Mouse (Mus musculus): Measurements from ENCODE around the gene Ehf. TPM values are rescaled to one million over a fixed set of nuclear protein-coding genes. Genes with fewer than 3 reads are reported as not detected.

Gene Ehf
- total RNA-seq, 2 experiments from 2014 or later: not detected

DNA sequence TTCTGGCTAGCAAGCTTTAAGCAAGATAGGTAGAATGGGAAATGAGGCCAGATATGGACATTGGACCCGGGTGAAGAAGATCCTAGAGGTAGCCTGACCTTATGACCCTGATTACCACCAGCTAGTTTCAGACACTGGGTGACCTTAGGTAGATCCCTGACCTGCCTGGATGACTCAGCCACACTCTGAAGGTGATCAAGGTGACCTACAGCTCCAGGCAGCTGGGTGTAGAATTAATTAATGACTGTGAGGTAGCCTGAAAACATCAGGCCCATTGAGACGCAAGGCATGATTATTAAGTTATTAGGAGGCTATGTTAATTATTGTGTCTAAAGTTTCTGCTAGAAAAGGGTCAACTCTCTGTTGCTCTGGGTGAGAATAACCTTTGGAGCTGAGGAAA is 82.2 kb downstream of the Ehf start:
- DNase-seq: no peak
- intact Hi-C loops (cut with DNase I): no loop called here

DNA sequence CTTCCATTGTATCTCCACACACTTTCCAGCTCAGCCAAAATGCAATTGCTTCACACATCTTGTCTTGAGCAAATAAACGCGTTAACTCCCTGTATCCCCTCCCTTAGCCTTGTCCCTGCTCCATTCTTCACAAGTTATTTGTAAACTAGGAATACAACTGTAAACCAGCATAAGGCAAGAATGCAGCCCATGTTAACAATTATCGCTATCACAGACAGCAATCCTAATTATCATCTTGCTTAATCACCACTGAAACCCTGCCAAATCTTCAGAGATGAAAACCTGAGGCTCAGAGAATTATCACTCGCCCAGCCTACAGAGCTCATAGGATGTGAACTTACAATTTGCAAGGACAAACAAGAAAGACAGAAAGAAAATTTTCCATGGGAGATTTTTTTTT is 84.8 kb downstream of the Ehf start:
- DNase-seq: no peak
- intact Hi-C loops (cut with DNase I): no loop called here

DNA sequence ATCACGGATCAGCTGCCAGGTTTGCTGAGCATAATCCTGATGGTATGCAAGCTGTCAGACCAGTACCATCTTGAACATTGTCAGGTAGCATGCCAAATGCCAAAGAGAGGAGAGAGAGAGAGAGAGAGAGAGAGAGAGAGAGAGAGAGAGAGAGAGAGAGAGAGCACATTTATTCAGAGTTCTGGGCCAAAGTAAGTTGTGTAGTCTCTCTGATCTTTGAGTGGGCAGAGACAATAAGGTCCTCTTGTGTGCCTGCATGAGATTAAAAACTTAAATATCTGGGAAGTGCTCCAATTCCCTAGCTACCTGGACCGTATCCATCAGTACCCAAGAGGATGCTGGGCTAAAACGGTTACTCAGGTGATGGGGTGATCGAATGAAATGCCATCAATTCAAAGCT is 87.3 kb downstream of the Ehf start:
- no peak for DNase-seq
- intact Hi-C loops (cut with DNase I): no loop called here

DNA sequence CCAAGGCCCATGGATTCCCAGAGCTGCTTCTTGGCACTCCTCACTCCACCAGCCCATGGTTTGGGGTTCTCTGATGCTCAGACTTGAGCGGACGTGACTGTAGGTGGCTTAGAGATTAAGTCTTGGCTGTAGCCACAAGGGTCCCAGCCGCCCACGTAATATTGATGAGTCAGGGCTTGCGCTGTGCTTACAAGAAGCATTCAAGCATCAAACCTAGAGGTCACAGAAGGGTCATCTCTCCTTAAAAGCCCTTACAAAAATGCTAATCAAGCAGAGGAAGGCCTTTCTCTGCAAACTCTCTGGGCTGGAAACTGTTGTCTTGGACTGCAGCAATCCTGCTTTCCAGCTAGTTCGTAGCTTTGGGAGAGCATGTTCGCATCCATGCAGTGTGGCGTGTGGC is 88.2 kb downstream of the Ehf start:
- intact Hi-C loops (cut with DNase I): no loop called here
- DNase-seq: no peak

DNA sequence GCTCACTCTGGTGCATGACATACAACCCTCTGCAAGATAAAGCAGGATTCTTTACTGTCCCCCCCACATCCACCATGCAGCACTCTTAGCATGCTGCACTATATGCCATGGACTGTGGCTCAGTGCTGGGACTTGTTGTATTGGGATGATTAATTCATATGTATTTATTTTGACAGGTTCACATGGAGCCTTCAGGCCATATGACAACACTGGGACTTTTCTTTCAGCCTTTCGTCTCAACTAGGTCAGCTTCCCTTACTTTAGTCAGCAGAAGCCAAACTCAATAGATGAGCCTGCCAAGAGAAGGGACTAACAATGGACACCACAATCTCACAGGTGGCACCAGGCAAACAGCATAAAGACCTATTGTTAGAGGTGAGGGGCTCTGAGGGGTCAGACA is 89.5 kb downstream of the Ehf start:
- intact Hi-C loops (cut with DNase I): no loop called here
- no peak for DNase-seq

Other genes with a start within 250 kb of the Ehf start
- 100 to 1,000 TPM; 159 to 208 TPM for gene Pdhx, start 229.8 kb downstream of the Ehf start, total RNA-seq (2021)
- gene Apip, start 229.6 kb downstream of the Ehf start, total RNA-seq (2021): 10 to 100 TPM; 76.3 to 78.8 TPM
- not detected for gene Elf5, start 108.4 kb upstream of the Ehf start, total RNA-seq (2021)
- gene Cat, start 181.9 kb upstream of the Ehf start, total RNA-seq (2021): 100 to 1,000 TPM; 239 to 279 TPM

Measured in heart, postnatal 36 days (tissue).